Mouse (Mus musculus) kidney, postnatal 0 days (tissue): Measurements from ENCODE around the gene Lingo2. TPM values are rescaled to one million over a fixed set of nuclear protein-coding genes. Genes with fewer than 3 reads are reported as not detected.

ENCODE experiments used
- ATAC-seq: fragments of 200-750 bp; cut with Nextera tagmentation; replicated peaks from 2 replicates; pipeline ENCODE4 v1.8.0; 2017; ENCODE audit warnings: low read depth, moderate number of reproducible peaks, moderate TSS enrichment, moderate library complexity; ENCODE audit not compliant: low FRiP score
- DNase-seq: peaks from one replicate; pipeline ENCODE4 v3.0.0-alpha.2; 2016; ENCODE audit warnings: low spot score
- H3K27ac ChIP-seq: fragments of 300-500 bp; sonication (generic); 2 replicates; pipeline ENCODE4 v1.5.1; 2014; ENCODE audit warnings: mild to moderate bottlenecking
- H3K27me3 ChIP-seq: fragments of 300-500 bp; sonication (generic); 2 replicates; pipeline ENCODE4 v1.6.1; 2014; ENCODE audit warnings: low read length, mixed read lengths; ENCODE audit not compliant: insufficient read depth
- H3K36me3 ChIP-seq: fragments of 300-500 bp; sonication (generic); 2 replicates; pipeline ENCODE4 v1.6.1; 2014; ENCODE audit warnings: low read length, mixed read lengths; ENCODE audit not compliant: insufficient read depth
- H3K4me1 ChIP-seq: fragments of 300-500 bp; sonication (generic); replicated peaks from 2 replicates; pipeline ENCODE4 v1.6.1; 2014; ENCODE audit warnings: antibody characterized with exemption, low read length, mixed read lengths; ENCODE audit not compliant: insufficient read depth
- H3K4me2 ChIP-seq: fragments of 300-500 bp; sonication (generic); 2 replicates; pipeline ENCODE4 v1.6.1; 2014; ENCODE audit warnings: mild to moderate bottlenecking, low read length, moderate library complexity, mixed read lengths
- H3K4me3 ChIP-seq: fragments of 300-500 bp; sonication (generic); replicated peaks from 2 replicates; pipeline ENCODE4 v1.5.1; 2014; ENCODE audit warnings: low read depth, low read length
- H3K9ac ChIP-seq: fragments of 300-500 bp; sonication (generic); 2 replicates; pipeline ENCODE4 v1.6.1; 2014; ENCODE audit warnings: low read depth, low read length
- H3K9me3 ChIP-seq: fragments of 300-500 bp; sonication (generic); replicated peaks from 2 replicates; pipeline ENCODE4 v1.6.1; 2016; ENCODE audit warnings: low read length, inconsistent platforms, mixed read lengths
- CTCF ChIP-seq: IDR thresholded peaks from 2 replicates; pipeline ENCODE4 v1.5.1; 2016; ENCODE audit warnings: antibody characterized with exemption, low read depth, mild to moderate bottlenecking, moderate library complexity
- WGBS: fragments of 180-500 bp; shearing (Covaris S2); extraction: QIAGEN DNeasy Blood & Tissue Kit; methylation state at CpG from one replicate; pipeline ENCODE4 v1.1.7; 2014; 5-methylcytosine and 5-hydroxymethylcytosine counted together
- polyA plus RNA-seq: library from polyadenylated mRNA; unstranded; fragments of >200 nt; fragmentation: Nextera tagmentation; extraction: Ambion mirVana; gene quantifications from 2 replicates; pipeline ENCODE4 v1.2.1, GENCODE M21; 2015

Lingo2 gene
- polyA plus RNA-seq, 1 experiment from 2014 or later = 0.17 TPM

DNA sequence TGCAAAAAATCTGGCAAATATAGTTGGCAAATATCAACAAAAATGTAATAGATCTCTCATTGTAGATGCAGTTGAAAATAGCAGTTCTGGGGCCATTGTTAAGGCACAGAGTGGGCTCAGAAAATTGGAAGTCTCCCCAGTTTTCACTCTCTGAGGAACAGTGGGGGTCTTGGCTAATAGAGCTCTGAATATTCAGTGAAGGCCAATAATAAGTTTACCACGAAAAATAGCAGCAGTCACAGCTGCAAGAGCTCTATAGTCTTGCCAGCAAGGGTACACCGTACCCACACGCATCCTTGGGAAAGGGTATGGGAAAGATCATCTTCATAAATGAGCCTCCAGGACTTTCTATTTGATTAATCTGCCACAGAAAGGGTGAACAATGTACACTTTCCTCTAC, 375.3 kb downstream of the Lingo2 start:
- no peak overlapping the region for H3K4me2 ChIP-seq
- WGBS = 78% methylated on average over 3 of the region's 3 CpGs
- H3K27me3 ChIP-seq = no peaks in the 10 kb centered on the region
- H3K4me3 ChIP-seq = no peak overlapping the region
- no peak for DNase-seq
- no peak overlapping the region for H3K27ac ChIP-seq
- no peaks in the 10 kb centered on the region for H3K36me3 ChIP-seq
- no peak for ATAC-seq
- H3K9me3 ChIP-seq = no peaks in the 10 kb centered on the region
- TF ChIP-seq CTCF = no peak
- no peak overlapping the region for H3K9ac ChIP-seq
- no peaks in the 10 kb centered on the region for H3K4me1 ChIP-seq

DNA sequence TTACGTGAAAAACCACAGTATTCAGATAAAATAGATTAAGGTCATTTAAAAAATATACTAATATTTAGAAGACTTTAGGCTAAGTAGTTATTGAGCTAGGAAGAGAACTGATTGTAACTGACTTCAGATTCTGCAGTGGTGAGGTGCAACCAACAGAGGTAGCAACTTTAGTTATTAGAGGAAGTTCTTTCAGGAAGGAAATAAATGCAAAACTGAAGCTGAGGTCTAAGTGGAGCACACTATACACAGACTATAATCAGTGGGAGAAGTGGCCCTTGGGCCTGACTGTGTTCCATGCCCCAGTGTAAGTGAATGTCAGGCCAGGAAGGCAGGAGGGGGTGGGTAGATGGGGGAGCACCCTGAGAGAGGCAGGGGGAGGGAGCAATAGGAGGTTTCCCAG, 385.0 kb downstream of the Lingo2 start:
- DNase-seq (no peak), ATAC-seq (no peak)
- H3K4me1 ChIP-seq = no peaks in the 10 kb centered on the region
- no peak overlapping the region for H3K4me2 ChIP-seq
- 84% methylated on average over 1 of the region's 1 CpGs for WGBS
- no peak overlapping the region for H3K27ac ChIP-seq
- no peak for TF ChIP-seq CTCF
- no peaks in the 10 kb centered on the region for H3K36me3 ChIP-seq
- no peaks in the 10 kb centered on the region for H3K27me3 ChIP-seq
- no peak overlapping the region for H3K9ac ChIP-seq
- no peaks in the 10 kb centered on the region for H3K9me3 ChIP-seq
- H3K4me3 ChIP-seq = no peak overlapping the region

DNA sequence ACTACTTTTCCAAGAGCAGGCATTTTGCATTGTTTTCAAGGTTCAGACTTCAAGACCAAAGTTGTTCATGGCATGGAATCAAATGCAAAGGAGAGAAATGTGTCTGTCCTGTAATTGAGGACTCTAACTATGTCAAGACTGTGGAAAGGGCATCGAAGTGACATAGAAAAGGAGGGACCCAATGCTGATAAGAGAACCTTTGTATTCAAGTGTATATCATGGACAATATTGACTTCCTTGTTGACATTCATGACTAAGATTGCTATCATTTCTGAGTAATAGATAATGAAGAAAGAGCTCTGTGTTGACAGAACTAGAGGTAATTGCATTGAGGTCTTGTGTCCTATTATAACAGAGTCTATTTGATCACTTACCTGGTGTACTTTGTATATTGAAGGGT, 390.6 kb downstream of the Lingo2 start:
- no peak overlapping the region for H3K4me2 ChIP-seq
- H3K27me3 ChIP-seq = no peaks in the 10 kb centered on the region
- TF ChIP-seq CTCF = no peak
- no peak overlapping the region for H3K4me3 ChIP-seq
- DNase-seq (no peak), ATAC-seq (no peak)
- WGBS = 68% methylated on average over 1 of the region's 1 CpGs
- no peaks in the 10 kb centered on the region for H3K36me3 ChIP-seq
- no peak overlapping the region for H3K27ac ChIP-seq
- no peak overlapping the region for H3K9ac ChIP-seq
- H3K9me3 ChIP-seq = no peaks in the 10 kb centered on the region
- no peaks in the 10 kb centered on the region for H3K4me1 ChIP-seq

DNA sequence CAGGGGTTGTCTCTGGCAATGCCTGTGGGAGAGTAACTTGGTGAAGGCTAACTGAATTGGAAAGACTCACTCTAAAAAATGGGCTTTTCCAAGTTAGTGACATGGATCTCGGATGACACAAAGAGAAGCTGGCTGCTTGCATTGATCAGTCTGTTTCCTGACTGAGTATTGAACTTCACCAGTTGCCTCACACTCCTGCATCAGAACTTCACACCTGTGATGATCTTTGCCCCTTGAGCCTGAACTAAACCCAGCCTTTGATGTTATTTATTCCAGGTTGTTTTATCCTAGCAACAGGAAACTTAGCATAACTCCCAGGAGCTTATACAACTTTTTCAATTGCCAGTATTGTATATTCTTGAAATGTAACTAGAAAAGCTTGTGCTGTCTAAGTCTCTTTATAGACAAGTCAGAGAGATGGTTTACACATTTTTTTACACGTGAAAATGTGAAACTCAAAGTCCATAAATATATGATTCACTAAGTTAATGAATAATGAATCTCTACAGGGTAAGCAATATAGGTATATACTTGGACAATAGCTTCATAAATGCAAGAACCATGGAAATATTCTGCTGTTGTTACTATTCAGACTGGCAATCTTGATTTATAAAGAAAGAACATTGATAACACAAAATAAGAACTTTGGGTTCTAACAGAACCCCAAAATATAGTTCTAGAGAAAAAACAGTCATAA, 410.7 kb downstream of the Lingo2 start:
- no peak overlapping the region for H3K9ac ChIP-seq
- no peak overlapping the region for H3K4me3 ChIP-seq
- H3K27me3 ChIP-seq = no peaks in the 10 kb centered on the region
- H3K9me3 ChIP-seq = no peaks in the 10 kb centered on the region
- 49% methylated on average over 2 of the region's 2 CpGs for WGBS
- no peak for TF ChIP-seq CTCF
- ATAC-seq (no peak), DNase-seq (no peak)
- H3K4me2 ChIP-seq = no peak overlapping the region
- H3K4me1 ChIP-seq = no peaks in the 10 kb centered on the region
- H3K36me3 ChIP-seq = no peaks in the 10 kb centered on the region
- H3K27ac ChIP-seq = no peak overlapping the region

DNA sequence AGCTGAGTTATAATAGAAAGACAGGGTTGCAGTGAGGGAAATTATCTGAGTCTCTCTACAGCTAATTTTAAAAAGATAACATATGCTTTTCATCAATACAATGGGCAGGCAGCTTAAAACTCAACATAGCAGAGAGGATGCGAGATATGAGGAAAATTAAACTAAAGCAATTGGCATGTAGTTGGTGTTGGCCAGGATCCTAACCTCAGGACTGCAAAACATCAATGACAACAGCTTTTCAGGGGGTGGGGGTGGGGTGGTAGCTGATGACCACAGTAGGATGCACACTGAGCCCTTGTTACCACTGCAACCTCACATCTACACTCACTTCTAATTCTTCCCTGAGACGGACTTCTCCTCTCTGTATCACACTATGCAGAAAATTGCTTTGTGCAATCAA, 417.7 kb downstream of the Lingo2 start:
- Histone ChIP-seq H3K4me3 (no peak overlapping the region), H3K4me1 (no peaks in the 10 kb centered on the region), H3K9me3 (no peaks in the 10 kb centered on the region), H3K27me3 (no peaks in the 10 kb centered on the region), H3K36me3 (no peaks in the 10 kb centered on the region), H3K27ac (no peak overlapping the region), H3K4me2 (no peak overlapping the region), H3K9ac (no peak overlapping the region)
- no peak for ATAC-seq
- TF ChIP-seq CTCF = no peak
- WGBS = 76% methylated on average over 2 of the region's 2 CpGs
- no peak for DNase-seq

DNA sequence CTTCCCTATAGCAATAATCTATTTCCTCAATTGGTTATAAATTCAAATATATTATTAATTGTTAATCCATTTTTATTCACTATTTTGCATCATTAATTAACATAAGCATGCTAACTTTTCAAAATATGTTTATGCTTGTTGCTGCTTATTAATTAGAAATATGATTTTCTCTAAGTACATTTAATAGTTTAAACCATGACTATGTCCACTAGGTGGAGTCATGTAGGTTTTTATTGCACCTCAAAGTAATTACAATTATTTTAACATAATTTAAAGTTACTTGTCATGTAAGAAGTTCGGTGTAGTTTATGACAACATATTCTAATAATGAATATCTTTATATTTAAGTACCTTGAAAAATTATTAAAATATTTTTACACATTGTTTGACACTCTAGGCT, 461.3 kb downstream of the Lingo2 start:
- Histone ChIP-seq H3K9ac (no peak overlapping the region), H3K9me3 (no peaks in the 10 kb centered on the region), H3K4me3 (no peak overlapping the region), H3K27ac (no peak overlapping the region), H3K27me3 (no peaks in the 10 kb centered on the region), H3K36me3 (no peaks in the 10 kb centered on the region), H3K4me2 (no peak overlapping the region), H3K4me1 (no peaks in the 10 kb centered on the region)
- WGBS = 64% methylated on average over 1 of the region's 1 CpGs
- no peak for DNase-seq
- no peak for ATAC-seq
- TF ChIP-seq CTCF = no peak

DNA sequence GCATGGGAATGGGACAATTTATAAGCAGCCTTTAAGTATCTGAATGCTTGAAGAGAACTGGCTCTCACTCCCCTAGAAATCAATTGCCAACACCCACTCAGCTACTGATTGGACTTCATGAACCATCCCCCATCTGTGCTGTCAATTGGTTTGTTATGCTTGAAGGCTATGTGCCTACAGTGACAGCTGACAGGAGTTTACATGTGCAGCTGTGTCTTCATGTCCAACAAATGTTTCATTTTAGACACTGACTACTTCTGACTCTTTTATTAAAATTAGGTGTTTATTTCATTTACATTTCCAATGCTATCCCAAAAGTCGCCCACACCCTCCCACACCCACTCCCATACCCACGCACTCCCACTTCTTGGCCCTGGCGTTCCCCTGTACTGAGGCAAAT, 516.3 kb downstream of the Lingo2 start:
- no peaks in the 10 kb centered on the region for H3K36me3 ChIP-seq
- WGBS = 81% methylated on average over 3 of the region's 3 CpGs
- no peak for DNase-seq
- H3K27me3 ChIP-seq = no peaks in the 10 kb centered on the region
- H3K9ac ChIP-seq = no peak overlapping the region
- no peak for ATAC-seq
- H3K4me1 ChIP-seq = no peaks in the 10 kb centered on the region
- no peak overlapping the region for H3K27ac ChIP-seq
- no peak for TF ChIP-seq CTCF
- H3K4me2 ChIP-seq = no peak overlapping the region
- no peak overlapping the region for H3K4me3 ChIP-seq
- no peaks in the 10 kb centered on the region for H3K9me3 ChIP-seq
